Mouse (Mus musculus): ENCODE data around the gene Dnase2b.
A peak's percentile ranks its signal among the peaks of the same experiment; 100 is the strongest.

Dnase2b gene

GRCm38 (mm10) chr3:146615496-146615895 is at the start of gene Dnase2b:
Dnase2b (minus strand) TSS chr3:146615596.
- DNase-seq (ENCODE audit: low read depth, low spot score): no peak

- no peak for DNase-seq (ENCODE audit: low read depth, low spot score)
Measured at GRCm38 (mm10) chr3:146661907-146662306, 46.5 kb upstream of the Dnase2b start.

- DNase-seq (ENCODE audit: low read depth, low spot score): no peak
Measured at GRCm38 (mm10) chr3:146661001-146661400, 45.6 kb upstream of the Dnase2b start.

GRCm38 (mm10) chr3:146659321-146659720 is 43.9 kb upstream of the Dnase2b start:
- peak; percentile 20 for DNase-seq (ENCODE audit: low read depth, low spot score)

- no peak for DNase-seq (ENCODE audit: low read depth, low spot score)
Measured at GRCm38 (mm10) chr3:146658061-146658639, 42.8 kb upstream of the Dnase2b start.

- DNase-seq (ENCODE audit: low read depth, low spot score): peak; percentile 63
Measured at GRCm38 (mm10) chr3:146657433-146657832, 42.0 kb upstream of the Dnase2b start.

GRCm38 (mm10) chr3:146655111-146655577 is 39.7 kb upstream of the Dnase2b start:
- DNase-seq (ENCODE audit: low read depth, low spot score): no peak

- no peak for DNase-seq (ENCODE audit: low read depth, low spot score)
Measured at GRCm38 (mm10) chr3:146653692-146654091, 38.3 kb upstream of the Dnase2b start.

GRCm38 (mm10) chr3:146652431-146652830 is 37.0 kb upstream of the Dnase2b start:
- no peak for DNase-seq (ENCODE audit: low read depth, low spot score)

GRCm38 (mm10) chr3:146651217-146651616 is 35.8 kb upstream of the Dnase2b start, which contains the start of gene 4930503B20Rik:
4930503B20Rik (minus strand) TSS chr3:146651317.
- DNase-seq (ENCODE audit: low read depth, low spot score): no peak

- DNase-seq (ENCODE audit: low read depth, low spot score): no peak
Measured at GRCm38 (mm10) chr3:146650716-146651115, 35.3 kb upstream of the Dnase2b start.

- DNase-seq (ENCODE audit: low read depth, low spot score): no peak
Measured at GRCm38 (mm10) chr3:146649311-146649894, 34.0 kb upstream of the Dnase2b start.

- DNase-seq (ENCODE audit: low read depth, low spot score): no peak
Measured at GRCm38 (mm10) chr3:146641818-146642427, 26.5 kb upstream of the Dnase2b start.

- DNase-seq (ENCODE audit: low read depth, low spot score): no peak
Measured at GRCm38 (mm10) chr3:146632506-146632905, 17.1 kb upstream of the Dnase2b start.

- no peak for DNase-seq (ENCODE audit: low read depth, low spot score)
Measured at GRCm38 (mm10) chr3:146628227-146628982, 13.0 kb upstream of the Dnase2b start.

GRCm38 (mm10) chr3:146625766-146626165 is 10.4 kb upstream of the Dnase2b start:
- DNase-seq (ENCODE audit: low read depth, low spot score): no peak

- DNase-seq (ENCODE audit: low read depth, low spot score): no peak
Measured at GRCm38 (mm10) chr3:146621966-146622365, 6.6 kb upstream of the Dnase2b start.

GRCm38 (mm10) chr3:146620555-146621249 is 5.3 kb upstream of the Dnase2b start:
- DNase-seq (ENCODE audit: low read depth, low spot score): no peak

GRCm38 (mm10) chr3:146620101-146620500 is 4.7 kb upstream of the Dnase2b start:
- DNase-seq (ENCODE audit: low read depth, low spot score): no peak

GRCm38 (mm10) chr3:146618357-146618756 is 3.0 kb upstream of the Dnase2b start:
- DNase-seq (ENCODE audit: low read depth, low spot score): no peak

- no peak for DNase-seq (ENCODE audit: low read depth, low spot score)
Measured at GRCm38 (mm10) chr3:146617946-146618345, 2.5 kb upstream of the Dnase2b start.
